Mouse (Mus musculus) ZHBTc4 (cell line): ENCODE data around the gene Rbbp8nl.
A peak's percentile ranks its signal among the peaks of the same experiment; 100 is the strongest.

Experiments
- DNase-seq: peaks from one replicate; pipeline ENCODE4 v3.0.0-alpha.2; 2011; ENCODE audit warnings: low read depth, low spot score

Rbbp8nl gene

DNA sequence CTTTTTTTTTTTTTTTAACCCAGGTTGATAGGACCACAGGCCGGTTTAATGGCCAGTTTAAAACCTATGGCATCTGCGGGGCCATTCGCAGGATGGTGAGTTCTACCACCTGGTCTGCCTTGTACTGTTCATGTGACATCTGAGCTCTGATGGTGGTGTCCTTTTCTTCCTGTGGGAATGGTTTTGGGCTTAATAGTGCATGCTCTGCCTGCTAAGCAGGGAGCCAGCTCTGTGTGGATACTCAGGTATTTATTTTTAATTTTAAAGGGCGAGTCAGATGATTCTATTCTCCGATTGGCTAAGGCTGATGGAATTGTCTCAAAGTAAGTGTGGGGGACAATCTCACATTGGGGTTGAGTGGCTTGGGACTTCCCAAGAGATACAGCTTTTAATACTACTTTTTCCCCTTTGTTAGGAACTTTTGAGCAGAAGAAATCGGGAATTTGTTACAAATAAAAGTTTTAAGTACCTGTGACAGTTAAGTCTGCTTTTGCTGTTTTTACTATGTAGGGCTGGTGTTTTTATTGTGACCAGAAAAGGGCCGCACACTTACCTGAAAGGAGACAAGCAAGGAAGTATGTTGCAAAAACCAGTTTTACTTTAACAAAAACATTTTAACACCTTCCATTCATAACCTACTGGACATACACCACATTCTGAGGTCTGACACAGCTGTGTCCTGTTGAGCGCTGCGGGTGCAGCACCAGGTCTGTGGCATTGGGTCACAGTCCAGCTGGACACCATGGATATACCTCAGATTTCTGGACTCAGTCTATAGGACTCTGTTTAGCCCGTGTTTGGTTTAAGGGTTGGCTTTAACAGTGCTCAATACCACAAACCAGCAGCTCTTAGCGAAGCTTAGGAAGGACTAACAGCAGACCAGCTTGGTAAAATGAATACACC lies 31.5 kb downstream of the Rbbp8nl start:
- no peak for DNase-seq

DNA sequence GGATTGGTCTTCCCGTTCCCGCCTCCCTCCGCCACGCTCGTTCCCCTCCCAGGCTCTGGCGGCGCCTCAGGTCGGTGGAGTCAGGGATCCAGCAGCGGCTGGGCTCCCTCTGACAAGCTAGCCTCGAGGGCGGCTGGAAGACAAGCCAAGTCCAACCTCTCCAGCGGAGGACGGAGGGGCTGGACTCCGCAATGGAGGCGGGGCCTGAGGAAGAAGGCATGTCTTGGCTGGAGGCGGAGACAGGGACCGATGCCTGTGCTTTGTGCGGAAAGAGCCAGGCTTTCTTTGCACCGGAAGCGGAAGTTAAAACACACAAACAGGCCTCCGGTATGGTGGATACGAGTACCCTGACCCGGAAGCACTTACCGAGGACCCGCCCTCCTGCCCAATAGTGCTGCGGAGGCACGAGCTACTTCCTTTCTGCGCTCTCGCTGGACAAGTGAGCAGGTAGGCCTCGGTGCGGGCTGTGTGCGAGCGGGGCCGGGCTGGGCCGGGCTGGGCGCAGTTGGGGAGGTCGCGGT lies 32.6 kb downstream of the Rbbp8nl start, which contains the start of gene Rps21:
Gene Rps21, plus strand, starts transcription at position 377 of the 521 bp plus-strand sequence.
- DNase-seq: peak; percentile 100

DNA sequence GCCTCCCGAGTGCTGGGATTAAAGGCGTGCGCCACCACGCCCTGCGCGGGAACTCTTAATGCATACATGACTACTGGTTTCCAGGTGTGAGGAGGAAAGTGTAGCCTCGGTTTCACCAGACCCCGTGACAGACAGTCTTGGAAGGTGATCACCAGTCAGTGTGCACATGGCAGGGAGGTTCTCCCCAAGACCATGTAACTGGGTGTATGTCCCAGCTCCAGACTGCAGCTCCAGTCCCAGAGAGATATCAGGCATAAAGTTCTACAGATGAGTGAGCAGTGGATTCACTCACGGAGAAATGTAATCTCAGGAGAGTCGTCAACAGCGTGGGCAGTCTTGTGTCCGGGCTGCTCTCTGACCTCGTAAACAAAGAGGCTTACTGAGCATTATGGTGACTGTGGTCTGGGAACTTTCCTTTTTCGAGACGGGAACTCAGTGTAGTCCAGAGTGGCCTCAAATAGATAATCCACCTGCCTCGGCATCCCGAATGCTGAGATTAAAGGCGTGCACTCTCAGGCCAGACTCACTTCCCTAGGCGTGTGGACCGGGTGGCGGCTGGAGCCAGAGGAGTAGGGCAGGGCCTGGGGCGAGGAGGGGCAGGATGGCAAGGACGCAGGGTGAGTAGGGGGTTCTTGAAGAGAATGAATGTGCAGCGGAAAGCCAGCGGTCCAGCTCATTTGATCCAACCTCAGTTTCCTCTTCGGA lies 33.2 kb downstream of the Rbbp8nl start:
- peak; percentile 85 for DNase-seq

DNA sequence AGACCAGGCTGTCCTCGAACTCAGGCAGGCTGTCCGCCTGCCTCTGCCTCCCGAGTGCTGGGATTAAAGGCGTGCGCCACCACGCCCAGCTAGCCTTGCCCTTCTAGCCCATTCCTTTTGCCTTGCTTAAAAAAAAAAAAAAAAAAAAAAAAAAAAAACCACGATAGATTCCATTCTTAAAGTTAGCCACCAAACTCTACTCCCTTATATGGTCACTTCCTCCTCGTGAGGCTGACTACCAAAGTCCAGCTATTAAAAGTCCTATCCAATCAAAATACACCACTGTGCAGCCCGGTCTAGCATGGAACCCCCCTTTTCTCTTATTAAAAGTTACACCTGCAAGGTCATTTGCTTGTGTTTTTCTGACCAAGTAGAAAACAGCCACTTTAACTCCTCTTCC lies 34.0 kb downstream of the Rbbp8nl start:
- peak; percentile 60 for DNase-seq

DNA sequence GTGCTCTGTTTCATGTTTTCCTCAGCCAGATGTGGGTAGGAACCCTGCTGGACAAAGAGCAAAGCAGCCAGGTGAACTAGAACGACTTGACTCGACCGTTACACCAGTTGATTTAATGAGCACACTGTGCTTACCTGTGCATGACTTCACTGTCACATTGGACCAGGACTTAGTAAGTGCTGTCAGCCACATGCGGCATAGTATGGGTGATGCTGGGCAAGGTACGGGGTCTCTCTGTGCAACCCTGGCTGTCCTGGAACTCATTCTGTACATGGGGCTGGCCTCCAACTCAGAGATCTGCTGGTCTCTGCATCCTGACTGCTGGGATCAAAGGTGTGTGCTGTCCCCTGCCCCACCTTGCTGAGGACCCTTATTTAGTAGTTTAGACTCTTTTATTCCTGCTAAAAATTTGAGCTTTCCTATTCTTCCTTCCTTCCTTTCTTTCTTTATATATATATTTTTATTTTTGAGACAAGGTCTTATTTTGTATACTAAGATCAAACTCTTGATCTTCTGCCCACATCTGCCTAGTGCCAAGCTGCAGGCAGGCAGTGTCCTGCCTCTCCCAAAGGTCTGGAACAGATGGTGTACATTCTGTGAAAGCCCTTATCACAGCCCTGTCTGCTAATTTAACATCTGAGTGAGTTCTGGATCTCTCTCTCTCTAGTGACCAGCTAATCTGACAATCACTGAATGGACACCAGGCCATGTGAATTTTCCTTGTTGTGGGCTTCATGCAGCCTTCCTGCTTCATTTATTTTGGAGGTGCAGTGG lies 35.1 kb downstream of the Rbbp8nl start:
- no peak for DNase-seq

DNA sequence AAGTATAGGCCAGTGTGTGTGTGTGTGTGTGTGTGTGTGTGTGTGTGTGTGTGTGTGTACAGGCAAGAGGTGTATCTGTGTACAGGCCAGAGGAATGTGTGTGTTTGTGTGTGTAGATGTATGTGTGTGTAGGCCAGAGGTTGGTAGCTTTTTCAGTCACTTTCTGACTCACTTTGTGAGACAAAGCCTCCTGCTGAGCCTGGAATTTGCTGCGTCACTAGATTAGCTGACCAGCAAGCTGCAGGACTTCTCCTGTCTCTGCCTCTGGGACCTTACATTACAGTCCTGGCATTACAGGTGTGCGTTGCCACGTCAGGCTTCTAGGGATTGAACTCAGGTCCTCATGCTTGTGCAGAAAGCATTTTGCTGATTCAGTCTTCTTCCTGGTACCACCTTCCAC lies 37.8 kb downstream of the Rbbp8nl start:
- peak; percentile 76 for DNase-seq

DNA sequence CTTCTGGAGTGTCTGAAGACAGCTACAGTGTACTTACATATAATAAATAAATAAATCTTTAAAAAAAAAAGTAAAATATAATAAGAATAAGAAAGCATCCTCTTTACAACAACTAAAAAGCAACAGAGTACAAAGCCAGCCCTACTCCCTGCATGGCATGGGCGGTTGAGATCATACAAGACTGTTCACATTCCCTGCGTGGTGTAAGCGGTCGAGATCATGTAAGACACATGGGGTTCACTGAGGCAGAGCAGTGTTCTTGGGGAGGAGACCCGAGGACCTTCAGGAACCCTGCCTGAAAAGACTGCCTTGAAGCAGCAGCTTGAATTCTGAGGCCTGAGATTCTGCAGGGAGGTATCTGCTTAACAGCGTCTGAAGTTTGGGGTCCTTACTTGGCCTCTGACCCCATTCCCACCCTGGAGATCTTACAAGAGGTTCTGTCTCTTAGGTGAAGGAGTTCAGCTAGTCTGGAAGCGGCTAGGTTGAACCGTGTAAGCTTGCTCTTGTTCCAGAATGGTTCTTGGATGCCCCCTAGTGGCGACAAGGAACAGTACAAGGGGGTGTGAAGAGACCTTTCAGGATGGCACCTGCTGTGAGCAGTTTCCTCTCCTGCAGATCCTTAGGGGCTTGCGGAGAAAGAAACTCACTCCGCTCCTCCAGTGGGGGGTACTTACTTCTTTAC lies 38.6 kb downstream of the Rbbp8nl start:
- peak; percentile 95 for DNase-seq

DNA sequence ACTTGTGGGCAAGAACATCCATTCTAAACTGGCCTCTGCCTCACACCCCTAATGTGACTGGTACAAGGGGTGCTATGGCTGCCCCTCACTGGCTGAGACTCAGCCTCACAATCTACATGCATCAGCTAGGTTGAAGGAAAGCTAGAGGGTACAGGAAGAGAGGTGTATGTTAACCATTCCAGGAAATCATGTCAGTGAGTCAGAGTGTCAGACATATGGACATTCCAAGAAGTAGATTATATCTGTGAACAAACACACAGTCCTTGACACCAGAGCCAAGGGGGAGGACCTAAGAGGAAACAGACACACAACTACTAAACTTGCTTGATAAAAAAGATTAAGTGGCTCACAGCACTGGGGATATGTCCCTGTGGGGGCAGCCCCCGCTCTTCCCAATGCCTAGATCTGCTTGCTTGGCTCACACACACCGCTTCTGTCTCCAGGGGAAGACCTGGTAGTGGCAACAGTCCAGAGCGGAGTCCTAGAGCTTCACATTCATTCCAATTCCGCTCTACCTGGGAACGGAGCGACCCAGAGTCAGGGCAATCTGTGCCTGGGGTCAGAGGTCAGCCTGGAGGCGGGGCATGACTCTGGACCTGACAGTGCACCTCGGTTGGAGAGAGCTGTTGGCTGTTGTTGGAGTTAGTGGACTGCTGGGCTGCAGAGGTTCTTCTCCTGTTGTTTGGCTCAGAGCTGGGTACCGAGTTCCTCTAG lies 40.6 kb downstream of the Rbbp8nl start:
- peak; percentile 68 for DNase-seq

DNA sequence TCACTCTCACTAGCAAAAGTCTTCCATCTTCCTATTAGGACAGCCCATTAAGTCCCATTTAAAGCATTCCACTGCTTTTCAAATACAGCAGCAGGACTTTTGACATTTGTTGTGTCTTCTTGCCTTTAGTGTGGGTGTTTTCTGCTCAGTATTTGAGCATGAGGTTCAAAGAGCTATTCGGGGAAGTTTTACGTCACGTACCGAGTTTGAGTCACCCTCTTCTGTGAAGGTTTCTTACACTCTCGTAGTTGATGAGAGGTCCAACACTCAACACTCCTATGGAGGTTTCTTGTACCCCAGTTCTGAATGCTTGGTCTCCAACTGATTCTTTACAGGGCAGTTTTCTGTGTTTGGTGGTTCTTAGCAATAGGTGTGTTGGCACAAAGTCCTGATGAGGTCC lies 41.8 kb downstream of the Rbbp8nl start:
- no peak for DNase-seq

DNA sequence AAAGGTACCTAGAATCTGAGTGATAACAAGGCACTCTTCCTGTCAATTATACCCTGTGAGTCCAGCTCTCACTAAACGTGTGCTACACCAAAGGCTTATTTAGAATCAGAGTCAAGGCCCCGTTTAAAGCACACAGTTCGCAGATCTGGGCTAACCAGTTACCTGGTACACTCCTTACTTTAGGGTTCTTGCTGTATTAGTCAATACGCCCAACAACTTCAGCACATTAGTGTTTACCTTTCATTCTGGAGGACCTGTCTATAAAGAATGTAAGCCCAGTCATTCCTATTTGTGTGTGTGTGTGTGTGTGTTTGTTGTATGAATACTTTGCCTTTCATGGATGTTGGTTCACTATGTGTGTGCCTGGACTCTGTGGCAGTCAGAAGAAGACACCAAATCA lies 46.6 kb downstream of the Rbbp8nl start:
- no peak for DNase-seq

DNA sequence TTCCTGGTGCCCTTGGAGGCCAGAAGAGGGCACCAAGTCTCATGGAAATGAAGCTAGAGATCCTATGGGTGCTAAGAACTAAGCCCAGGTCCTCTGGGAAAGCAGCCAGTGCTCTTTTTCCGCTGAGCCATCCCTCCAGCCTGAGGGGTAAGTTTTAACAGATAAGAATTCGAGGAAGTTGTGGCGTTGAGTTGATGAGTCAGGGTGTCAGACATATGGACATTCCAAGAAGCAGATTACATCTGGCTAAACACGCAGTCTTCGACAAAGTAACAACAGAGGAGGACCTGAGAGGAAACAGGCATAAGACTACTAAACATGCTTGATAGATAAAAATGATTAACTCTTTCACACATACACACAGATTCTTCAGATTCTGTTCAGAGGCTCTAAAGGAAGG lies 51.1 kb downstream of the Rbbp8nl start:
- peak; percentile 38 for DNase-seq

DNA sequence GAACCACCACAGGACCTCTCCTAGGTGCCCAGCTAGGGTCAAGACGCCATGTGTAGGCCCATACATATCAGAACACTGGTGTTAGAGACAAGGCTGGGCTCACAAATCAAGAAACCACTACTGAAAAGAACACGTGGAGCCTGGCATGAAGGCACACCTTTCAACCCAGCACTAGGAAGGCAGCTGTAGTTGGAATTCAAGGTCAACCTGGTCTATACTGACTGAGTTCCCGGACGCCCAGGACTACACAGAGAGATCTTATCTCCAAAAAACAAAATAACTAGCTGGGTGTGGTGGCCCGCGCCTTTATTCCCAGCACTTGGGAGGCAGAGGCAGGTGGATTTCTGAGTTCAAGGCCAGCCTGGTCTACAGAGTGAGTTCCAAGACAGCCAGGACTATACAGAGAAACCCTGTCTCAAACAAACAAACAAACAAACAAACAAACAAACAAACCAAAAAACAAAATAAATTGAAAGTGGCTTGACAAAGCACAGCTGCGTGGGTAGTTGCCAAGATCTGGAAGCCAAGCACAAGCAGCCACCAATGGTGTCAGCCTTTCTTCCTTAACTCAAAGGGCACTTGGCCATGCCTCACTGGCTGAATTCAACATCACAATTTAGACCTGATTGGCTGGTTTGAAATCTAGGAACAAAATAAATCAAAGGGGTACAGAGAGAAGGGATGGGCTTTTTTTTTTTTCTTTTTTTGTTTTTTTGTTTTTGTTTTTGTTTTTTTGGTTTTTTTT lies 51.9 kb downstream of the Rbbp8nl start:
- peak; percentile 87 for DNase-seq

DNA sequence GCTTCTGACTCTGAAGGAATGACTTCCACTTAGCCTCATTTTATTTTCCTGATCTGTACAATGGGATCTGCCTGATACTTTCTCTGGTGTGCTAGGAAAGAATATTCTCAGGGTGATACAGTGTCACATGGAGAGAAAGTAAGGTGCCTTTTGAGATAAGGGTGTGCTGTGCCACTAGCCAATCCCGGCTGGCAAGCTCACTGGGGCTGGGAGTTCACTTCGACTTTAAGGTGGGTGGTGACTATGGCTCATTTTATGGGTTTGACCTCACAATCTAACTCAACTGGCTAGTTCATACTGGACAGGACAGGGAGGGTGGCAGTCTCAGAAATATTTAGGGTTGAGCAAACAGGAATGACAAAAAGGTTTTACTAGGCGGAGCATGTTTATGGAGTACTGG lies 52.7 kb downstream of the Rbbp8nl start:
- DNase-seq: peak; percentile 63

DNA sequence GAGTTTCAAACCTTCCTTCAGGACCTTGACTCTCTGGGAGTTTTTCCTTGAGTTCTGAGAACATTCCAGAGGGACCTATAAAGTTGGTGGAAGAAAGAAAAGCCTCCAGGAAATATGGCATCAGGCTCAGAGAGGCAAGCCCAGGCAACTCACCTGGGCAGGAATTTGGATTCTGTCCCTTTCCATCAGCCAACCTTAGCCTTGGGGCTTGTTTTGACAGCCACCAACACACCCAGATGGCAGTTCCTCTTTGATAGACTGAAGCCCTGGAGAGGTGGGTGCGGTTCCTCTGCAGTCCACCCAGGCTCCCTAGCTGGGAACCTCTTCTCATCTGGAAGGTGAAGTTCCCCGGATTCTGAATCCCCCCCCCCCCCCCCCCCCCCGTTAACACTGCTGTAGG lies 53.2 kb downstream of the Rbbp8nl start:
- peak; percentile 81 for DNase-seq

DNA sequence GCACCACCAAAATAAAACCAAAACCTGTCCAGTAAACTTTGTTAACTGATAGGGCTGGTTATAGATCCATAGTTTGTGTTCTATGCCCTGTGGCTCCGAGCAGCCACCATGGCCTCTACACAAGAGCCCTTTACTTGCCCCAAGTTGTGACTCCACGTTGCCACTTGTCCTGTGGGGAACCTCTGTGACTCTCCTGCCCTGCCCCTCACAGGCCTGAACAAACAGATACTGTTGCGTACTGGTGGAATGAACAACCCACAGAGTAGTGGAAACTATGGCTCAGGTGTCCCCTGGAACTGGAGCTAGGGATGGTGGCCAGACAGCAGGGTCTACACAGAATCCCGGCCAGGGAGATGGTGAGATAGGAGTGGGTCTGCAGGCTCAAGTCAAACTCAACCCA lies 53.9 kb downstream of the Rbbp8nl start:
- no peak for DNase-seq

DNA sequence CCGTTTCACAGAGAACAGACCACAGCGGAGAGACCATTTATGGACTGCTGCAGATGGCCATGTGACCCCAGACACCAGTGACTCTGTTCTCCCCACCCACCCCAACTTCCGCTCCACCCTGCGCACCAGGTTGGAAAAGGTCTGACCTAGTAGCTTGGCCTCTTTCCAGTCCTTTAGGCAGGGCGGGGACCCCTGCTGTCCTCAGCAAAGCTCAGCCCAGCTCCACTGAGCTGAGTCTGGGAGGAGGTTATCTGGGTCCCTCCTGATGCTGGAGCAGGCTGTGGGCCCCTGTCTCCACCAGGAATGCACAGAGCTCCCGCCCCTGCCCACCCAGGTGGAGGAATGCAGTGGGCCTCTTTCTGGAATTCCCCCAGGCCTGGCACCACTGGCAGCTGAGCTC lies 54.7 kb downstream of the Rbbp8nl start:
- peak; percentile 83 for DNase-seq

DNA sequence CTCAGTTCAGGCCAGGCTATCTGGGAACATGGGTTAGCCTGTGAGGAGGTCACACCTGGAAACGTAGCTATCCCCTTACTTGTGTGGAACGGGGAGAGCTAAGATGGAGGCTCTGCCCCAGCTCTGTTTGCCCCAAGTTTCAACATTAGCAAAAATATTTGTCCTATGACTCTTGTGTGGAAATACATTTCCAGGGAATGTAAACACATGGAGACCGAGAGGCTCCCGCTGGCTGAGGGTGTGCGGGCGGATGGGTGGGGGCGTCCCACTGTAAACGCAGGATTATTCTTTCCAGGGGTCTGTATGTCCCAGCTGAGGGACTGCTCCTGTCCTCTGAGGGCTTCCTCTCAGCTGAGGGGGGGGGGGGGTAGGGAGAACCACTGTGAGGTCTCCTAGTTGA lies 55.3 kb downstream of the Rbbp8nl start:
- no peak for DNase-seq

DNA sequence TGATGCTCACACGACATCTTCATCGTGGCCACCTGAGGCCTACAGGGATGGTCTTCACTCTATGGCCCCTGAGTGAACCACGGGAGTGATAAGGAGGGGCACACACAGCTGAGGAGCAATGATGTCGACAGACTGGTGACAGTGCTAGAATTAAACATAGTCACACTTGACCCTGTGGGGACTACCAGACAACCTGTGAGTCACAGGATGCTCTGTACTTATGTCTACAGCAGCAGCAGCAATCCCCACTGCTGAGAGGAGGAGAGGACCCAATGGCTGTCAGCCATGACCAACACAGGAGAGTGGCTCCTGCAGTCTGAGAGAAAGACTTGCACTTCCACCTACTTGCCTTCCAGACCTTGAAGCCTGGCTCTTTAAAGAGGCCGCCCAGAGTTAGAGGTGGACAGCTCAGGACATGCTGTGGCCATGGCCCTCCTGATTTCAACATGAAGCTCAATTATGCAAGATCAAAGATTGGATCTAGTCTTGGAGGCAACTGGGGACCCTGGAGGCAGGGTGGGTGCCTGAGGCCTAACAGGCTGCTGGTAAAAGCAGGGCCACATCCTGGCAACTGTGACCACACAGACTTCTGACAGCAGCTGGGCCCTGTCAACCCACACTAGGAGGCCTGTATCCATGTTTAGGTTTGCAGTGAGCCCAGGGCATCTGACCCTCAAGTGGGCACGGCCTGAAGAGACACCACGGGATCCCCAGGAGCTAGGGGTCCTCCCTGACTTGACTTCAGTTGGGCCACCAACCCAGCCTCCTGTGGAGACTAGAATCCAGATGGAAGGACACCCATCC lies 56.4 kb downstream of the Rbbp8nl start:
- DNase-seq: no peak

DNA sequence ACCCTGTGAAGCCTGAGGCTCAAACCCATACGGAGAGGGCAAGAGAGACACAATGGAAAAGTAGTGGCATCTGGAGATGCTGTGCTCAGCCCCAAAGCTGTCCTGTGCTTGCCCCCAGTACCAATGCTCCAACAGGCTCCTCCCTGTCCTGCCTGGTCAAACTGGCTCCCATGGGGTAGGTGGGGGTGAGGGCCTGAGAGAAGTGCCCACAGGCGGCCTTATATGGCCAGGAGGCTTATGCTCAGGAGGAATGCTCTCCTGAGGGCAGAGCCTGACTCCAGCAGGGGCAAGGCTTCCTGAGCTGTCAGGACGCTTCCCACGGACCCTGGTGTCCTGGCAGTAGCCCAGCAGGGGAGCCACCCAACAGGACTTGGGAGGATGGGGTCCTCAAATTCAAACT lies 59.2 kb downstream of the Rbbp8nl start:
- DNase-seq: no peak
